Mouse (Mus musculus): ENCODE measurements at regions not wholly inside any gene's neighbourhood (a gene's known extent, or its start where the extent isn't known, plus 50 kb on each side); places are given as distances from the start of the nearest gene placed in this dataset.
"Not testable (repeated sequence)": the region's sequence is repeated elsewhere in the genome, so short reads cannot be mapped to it uniquely, and the experiment has no call there.

GRCm38 (mm10) chr10:118981446-118981845, 111.4 kb upstream of the Dyrk2 start:
- DNase-seq (ENCODE audit: low read depth, low spot score): no peak

GRCm38 (mm10) chr10:118979339-118979738, 109.3 kb upstream of the Dyrk2 start:
- peak; percentile 58 for DNase-seq (ENCODE audit: low read depth, low spot score)

- peak; percentile 23 for DNase-seq (ENCODE audit: low read depth, low spot score)
Observed at GRCm38 (mm10) chr10:118978181-118978743, 108.3 kb upstream of the Dyrk2 start.

GRCm38 (mm10) chr10:118976447-118976846, 106.4 kb upstream of the Dyrk2 start:
- DNase-seq (ENCODE audit: low read depth, low spot score): no peak

- DNase-seq (ENCODE audit: low read depth, low spot score): no peak
Observed at GRCm38 (mm10) chr10:118975772-118976171, 105.8 kb upstream of the Dyrk2 start.

- no peak for DNase-seq (ENCODE audit: low read depth, low spot score)
Observed at GRCm38 (mm10) chr10:118973324-118973723, 103.3 kb upstream of the Dyrk2 start.

- no peak for DNase-seq (ENCODE audit: low read depth, low spot score)
Observed at GRCm38 (mm10) chr10:118972626-118973025, 102.6 kb upstream of the Dyrk2 start.

- DNase-seq (ENCODE audit: low read depth, low spot score): no peak
Observed at GRCm38 (mm10) chr10:118970457-118971175, 100.6 kb upstream of the Dyrk2 start.

GRCm38 (mm10) chr10:118961713-118962181, 91.7 kb upstream of the Dyrk2 start:
- DNase-seq (ENCODE audit: low read depth, low spot score): peak; percentile 61

GRCm38 (mm10) chr10:118960076-118960475, 90.1 kb upstream of the Dyrk2 start:
- DNase-seq (ENCODE audit: low read depth, low spot score): no peak

- no peak for DNase-seq (ENCODE audit: low read depth, low spot score)
Observed at GRCm38 (mm10) chr10:118959623-118960022, 89.6 kb upstream of the Dyrk2 start.

- DNase-seq (ENCODE audit: low read depth, low spot score): no peak
Observed at GRCm38 (mm10) chr10:118956352-118956751, 86.3 kb upstream of the Dyrk2 start.

- no peak for DNase-seq (ENCODE audit: low read depth, low spot score)
Observed at GRCm38 (mm10) chr10:118953440-118953839, 83.4 kb upstream of the Dyrk2 start.

GRCm38 (mm10) chr10:118952756-118953155, 82.7 kb upstream of the Dyrk2 start:
- DNase-seq (ENCODE audit: low read depth, low spot score): no peak

GRCm38 (mm10) chr10:118947724-118948123, 77.7 kb upstream of the Dyrk2 start:
- no peak for DNase-seq (ENCODE audit: low read depth, low spot score)

- no peak for DNase-seq (ENCODE audit: low read depth, low spot score)
Observed at GRCm38 (mm10) chr10:118947016-118947674, 77.1 kb upstream of the Dyrk2 start.

- DNase-seq (ENCODE audit: low read depth, low spot score): no peak
Observed at GRCm38 (mm10) chr10:118927316-118927715, 57.3 kb upstream of the Dyrk2 start.

GRCm38 (mm10) chr10:118923473-118924185, 53.6 kb upstream of the Dyrk2 start:
- no peak for DNase-seq (ENCODE audit: low read depth, low spot score)

GRCm38 (mm10) chr10:118922120-118922519, 52.1 kb upstream of the Dyrk2 start:
- DNase-seq (ENCODE audit: low read depth, low spot score): not testable (repeated sequence)
